Mouse (Mus musculus) brain, embryonic 14.5 days (tissue): ENCODE data around the gene Cd5l. TPM values are rescaled to one million over a fixed set of nuclear protein-coding genes. Genes with fewer than 3 reads are reported as not detected.
"Not testable (repeated sequence)": the region's sequence is repeated elsewhere in the genome, so short reads cannot be mapped to it uniquely, and the experiment has no call there.

Experiments used
- DNase-seq: peaks from one replicate; pipeline ENCODE4 v3.0.0-alpha.2; 2011; ENCODE audit warnings: low read depth
- CTCF ChIP-seq: fragments of 200-500 bp; IDR thresholded peaks from 2 replicates; pipeline ENCODE4 v1.5.1; 2012; ENCODE audit warnings: inconsistent platforms, mild to moderate bottlenecking, moderate library complexity, borderline replicate concordance; ENCODE audit not compliant: insufficient read depth, insufficient read length; ENCODE audit errors: extremely low read depth
- POLR2A ChIP-seq: fragments of 200-500 bp; IDR thresholded peaks from 2 replicates; pipeline ENCODE4 v1.6.1; 2012; ENCODE audit warnings: mild to moderate bottlenecking, inconsistent platforms, borderline replicate concordance; ENCODE audit not compliant: poor library complexity, insufficient read depth, insufficient read length, severe bottlenecking; ENCODE audit errors: extremely low read depth
- polyA plus RNA-seq: library from polyadenylated mRNA; depleted of rRNA; stranded (reverse); fragments of >200 nt; gene quantifications from 2 replicates; pipeline ENCODE4 v1.2.3, GENCODE M21; 2012; rRNA removed

Gene Cd5l
- 0.14 and 0.36 TPM in 2 replicates for polyA plus RNA-seq

DNA sequence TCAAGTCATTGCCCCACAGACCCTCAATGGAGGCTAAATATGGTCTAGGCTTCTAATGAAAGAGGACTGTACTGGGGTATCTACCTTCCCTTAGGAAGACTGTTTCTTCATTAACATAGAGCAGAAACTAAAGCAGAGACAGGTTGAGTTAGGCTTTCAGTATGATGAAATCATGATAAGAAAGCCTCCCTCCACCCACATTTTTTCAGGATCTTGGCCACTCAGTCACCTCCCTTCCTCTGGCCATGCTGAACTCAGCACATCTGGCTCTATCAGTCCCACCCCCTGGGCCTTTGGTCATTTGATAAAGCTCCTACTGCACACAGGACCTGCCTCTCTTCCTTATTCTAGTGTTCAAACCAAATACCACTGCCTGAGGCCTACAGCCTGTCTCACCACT is at the start of gene Cd5l:
Gene Cd5l (plus strand): TSS at position 301 of the 400 bp plus-strand sequence.
- no peak for DNase-seq
- TF ChIP-seq POLR2A (no peak), CTCF (no peak)

GRCm38 (mm10) chr3:87309922-87310321 is 47.8 kb upstream of the Cd5l start:
- peak; percentile 31 for DNase-seq
- TF ChIP-seq CTCF (no peak), POLR2A (no peak)

DNA sequence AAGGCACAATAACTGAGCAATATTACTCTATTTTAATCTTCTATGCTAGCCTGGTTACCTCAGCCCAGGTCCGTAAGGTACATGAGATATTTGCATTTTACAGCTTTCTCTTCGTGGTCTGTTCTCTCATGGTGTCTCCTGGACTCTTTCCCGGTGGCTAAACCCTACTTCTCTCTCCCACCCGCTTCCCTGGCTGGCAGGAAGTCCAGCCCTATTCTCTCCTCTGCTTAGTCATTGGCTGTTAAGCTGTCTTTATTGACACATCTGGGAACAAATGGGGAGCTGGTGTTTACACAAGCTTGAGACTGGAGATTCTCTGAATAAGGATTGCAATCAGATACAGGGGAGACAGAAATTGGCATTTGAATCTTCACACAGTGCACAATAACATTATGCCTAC is 35.1 kb upstream of the Cd5l start:
- TF ChIP-seq POLR2A: no peak
- TF ChIP-seq CTCF: no peak
- peak; percentile 51 for DNase-seq

DNA sequence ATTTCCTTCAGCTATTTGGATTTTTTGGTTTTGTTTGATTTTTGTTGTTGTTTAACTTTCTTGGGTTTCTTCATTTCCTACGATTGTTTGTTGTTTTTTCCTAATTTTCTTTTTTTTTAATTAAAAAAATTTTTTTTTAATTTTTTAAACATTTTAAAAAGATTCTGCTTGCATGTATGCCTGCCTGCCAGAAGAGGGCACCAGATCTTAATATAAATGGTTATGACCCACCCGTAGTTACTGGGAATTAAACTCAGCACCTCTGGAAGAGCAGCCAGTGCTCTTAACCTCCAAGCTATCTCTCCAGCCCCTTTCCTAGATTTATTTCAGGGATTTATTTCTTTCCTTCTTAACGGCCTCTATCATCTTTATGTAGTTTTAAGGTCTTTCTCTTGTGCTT is 33.9 kb upstream of the Cd5l start:
- peak; percentile 47 for DNase-seq

DNA sequence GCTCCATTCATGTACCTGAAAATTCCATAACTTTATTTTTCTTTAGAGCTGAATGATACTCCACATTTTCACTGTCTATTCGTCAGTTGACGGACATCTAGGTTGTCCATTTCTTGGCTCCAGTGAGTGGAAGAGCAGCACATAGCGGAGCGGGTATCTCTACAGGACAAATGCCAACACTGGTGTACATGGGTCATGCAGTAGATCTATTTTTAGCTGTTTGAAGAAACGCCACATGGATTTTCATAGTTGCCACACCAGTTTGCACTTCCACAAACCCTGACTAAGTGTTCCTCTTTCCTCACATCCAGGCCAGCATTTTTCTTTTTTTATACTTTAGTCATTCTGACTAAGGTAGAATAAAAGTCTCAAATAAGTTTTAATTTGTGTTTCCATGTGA is 19.8 kb upstream of the Cd5l start:
- TF ChIP-seq CTCF (no peak), POLR2A (no peak)
- no peak for DNase-seq

More for the DNA sequence above, 33.9 kb upstream of the Cd5l start:
- TF ChIP-seq POLR2A (no peak), CTCF (peak; percentile 47; the same call in 1 of the 2 replicates)

DNA sequence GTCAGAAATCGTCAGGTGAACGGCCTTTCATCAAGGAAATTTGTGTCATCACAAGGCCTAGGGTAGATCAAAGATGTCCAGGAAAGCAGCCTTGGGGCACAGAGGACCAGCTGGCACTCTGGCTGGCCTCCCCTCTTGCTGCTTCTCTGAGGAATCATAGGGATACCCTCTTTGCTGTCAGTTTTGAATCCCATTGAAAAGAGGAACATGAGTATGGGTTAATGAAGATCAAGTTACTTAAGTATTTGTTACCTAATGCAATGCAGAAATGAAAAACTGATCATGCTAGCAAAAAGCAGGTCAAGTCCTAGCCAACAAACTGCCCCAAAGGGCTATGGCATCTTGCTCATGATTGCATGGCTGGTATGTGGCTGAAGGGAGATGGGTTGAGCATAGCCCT is 6.7 kb upstream of the Cd5l start:
- not testable (repeated sequence) for DNase-seq

- DNase-seq: no peak
- no peak for TF ChIP-seq CTCF
- TF ChIP-seq POLR2A: no peak
These were observed 1.5 kb downstream of the Cd5l start for GRCm38 (mm10) chr3:87359215-87359614.

- DNase-seq: no peak
- TF ChIP-seq CTCF (no peak), POLR2A (no peak)
These were observed 2.8 kb downstream of the Cd5l start for GRCm38 (mm10) chr3:87360466-87360865.

DNA sequence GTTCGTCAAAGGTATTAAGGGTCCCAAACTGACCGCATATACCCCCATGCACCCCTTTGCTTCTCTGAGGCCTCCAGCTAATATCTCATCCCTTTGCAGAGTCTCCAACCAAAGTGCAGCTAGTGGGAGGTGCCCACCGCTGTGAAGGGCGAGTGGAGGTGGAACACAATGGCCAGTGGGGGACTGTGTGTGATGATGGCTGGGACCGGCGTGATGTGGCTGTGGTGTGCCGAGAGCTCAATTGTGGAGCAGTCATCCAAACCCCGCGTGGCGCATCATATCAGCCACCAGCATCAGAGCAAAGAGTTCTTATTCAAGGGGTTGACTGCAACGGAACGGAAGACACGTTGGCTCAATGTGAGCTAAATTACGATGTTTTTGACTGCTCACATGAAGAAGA is 8.0 kb downstream of the Cd5l start:
- TF ChIP-seq CTCF: no peak
- TF ChIP-seq POLR2A: no peak
- DNase-seq: no peak

DNA sequence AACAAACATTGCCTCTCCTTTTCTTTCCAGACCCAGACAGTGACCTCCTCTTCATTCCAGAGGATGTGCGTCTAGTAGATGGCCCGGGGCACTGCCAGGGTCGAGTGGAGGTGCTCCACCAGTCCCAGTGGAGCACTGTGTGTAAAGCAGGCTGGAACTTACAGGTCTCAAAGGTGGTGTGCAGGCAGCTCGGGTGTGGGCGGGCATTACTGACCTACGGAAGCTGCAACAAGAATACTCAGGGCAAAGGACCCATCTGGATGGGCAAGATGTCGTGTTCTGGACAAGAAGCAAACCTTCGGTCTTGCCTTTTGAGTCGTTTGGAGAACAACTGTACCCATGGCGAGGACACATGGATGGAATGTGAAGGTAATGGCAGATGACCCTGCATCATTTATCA is 9.8 kb downstream of the Cd5l start:
- no peak for DNase-seq
- no peak for TF ChIP-seq CTCF
- no peak for TF ChIP-seq POLR2A

DNA sequence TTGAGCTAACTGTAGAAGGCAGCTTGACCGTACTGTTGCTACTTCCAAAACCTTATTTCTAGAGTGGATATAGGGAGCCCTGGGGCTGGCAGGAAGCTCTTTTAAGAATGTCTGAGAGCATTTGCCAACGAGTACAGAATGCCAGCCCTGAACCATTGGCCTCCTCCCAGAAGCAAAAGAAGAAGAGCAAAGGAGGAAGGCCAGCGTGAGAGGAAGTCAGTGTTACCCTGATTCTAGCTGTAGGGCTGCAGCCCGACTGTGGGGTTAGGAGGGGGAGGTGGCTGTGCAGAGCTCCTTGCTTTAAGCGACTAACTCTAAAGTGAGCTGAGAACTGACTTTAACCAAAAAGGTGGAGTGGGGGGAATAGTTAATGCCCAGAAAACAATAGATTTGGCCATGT is 11.5 kb downstream of the Cd5l start:
- TF ChIP-seq POLR2A: no peak
- no peak for TF ChIP-seq CTCF
- DNase-seq: no peak

- DNase-seq: no peak
- TF ChIP-seq CTCF (no peak), POLR2A (no peak)
These were observed 18.8 kb downstream of the Cd5l start, which contains the start of gene Fcrl1 for GRCm38 (mm10) chr3:87376195-87377165. Gene Fcrl1, plus strand, starts transcription at chr3:87376387.
